Comparison of ENCODE assay signal across 1 mouse cellular context in the genomic region with DNA sequence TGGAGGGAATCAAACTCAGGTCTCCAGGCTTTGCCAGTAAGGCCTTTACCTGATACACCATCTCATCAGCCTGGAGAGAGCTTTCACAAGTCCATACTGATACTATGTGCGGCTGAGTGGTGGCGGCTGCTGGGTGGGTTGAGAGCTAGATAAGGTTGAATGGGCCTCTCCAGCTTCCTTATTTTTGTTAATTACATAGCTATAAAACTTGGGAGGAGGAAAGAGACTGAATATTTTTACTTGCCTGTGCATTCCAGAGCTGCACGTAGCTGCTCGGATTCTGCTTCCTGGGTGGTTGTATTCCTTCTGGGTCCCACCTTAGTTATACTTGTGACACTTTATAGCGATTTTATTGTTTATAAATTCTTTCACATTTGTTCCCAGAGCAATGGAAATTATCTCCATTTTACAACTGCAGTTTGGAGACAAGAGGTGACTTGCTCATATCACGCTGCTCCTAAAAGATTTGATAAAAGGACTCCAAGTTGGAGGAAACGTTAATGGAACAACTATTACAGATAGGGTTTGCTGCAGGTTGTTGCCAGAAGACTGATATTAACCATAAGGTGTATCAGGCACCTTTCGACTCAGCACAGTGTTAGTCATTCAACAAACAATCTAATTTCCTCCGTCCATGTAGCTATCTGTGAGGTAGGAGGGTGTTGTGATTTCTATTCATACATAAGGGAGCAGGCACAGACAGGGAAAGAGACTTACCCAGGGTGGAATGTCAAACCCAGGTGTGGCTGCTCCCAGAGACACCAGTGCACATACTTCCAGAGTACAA.
A peak's percentile ranks its signal among the peaks of the same experiment; 100 is the strongest.
TF ChIP-seq lines count a peak whose summit lies in the region.

No protein-coding gene starts in this region.

TF ChIP-seq in MEL, 35 proteins besides CTCF, POLR2A, EP300 and RAD21 (continued from another document):
- 0 out of 2 replicates have a peak, but pooled peaks have one; percentile 13 for TF ChIP-seq BHLHE40 (IDR thresholded peaks at IDR 0.05; ENCODE audit: borderline replicate concordance, low read depth, low read length)
- no peak for TF ChIP-seq MEF2A (IDR thresholded peaks at IDR 0.05; ENCODE audit: extremely low read depth, insufficient replicate concordance, low read depth, low read length, poor library complexity, severe bottlenecking)
- TF ChIP-seq USF2 (IDR thresholded peaks at IDR 0.05; ENCODE audit: borderline replicate concordance in 1 of 2, insufficient read depth in 1 of 2, low read depth in 1 of 2, low read length in 2 of 2), result no peak
- TF ChIP-seq ZNF384 (IDR thresholded peaks at IDR 0.05; ENCODE audit: low read depth, low read length), result no peak
- TF ChIP-seq ZKSCAN1 (IDR thresholded peaks at IDR 0.05; ENCODE audit: low read depth, low read length), result no peak
- no peak for TF ChIP-seq NRF1 (IDR thresholded peaks at IDR 0.05; ENCODE audit: insufficient read depth, low read depth, low read length, poor library complexity, severe bottlenecking)
- 0 out of 2 replicates have a peak, but pooled peaks have one; percentile 31 for TF ChIP-seq MYC (IDR thresholded peaks at IDR 0.05; ENCODE audit: low read depth, low read length)
- peak; percentile 40; the same call in 1 of the 2 replicates for TF ChIP-seq ETS1 (IDR thresholded peaks at IDR 0.05; ENCODE audit: low read depth, low read length)
- peak; percentile 71 for TF ChIP-seq RCOR1 (IDR thresholded peaks at IDR 0.05; ENCODE audit: low read depth, low read length)
- 0 out of 2 replicates have a peak, but pooled peaks have one; percentile 7 for TF ChIP-seq JUND (IDR thresholded peaks at IDR 0.05; ENCODE audit: low read depth, low read length)
TF ChIP-seq in MEL: peak in this region for 11.
